Mouse (Mus musculus) hindbrain, embryonic 13.5 days (tissue): ENCODE results near the gene Clca3a2. TPM values are rescaled to one million over a fixed set of nuclear protein-coding genes. Genes with fewer than 3 reads are reported as not detected.
"Not testable (repeated sequence)": the region's sequence is repeated elsewhere in the genome, so short reads cannot be mapped to it uniquely, and the experiment has no call there.

Source experiments
- ATAC-seq: fragments of 200-750 bp; cut with Nextera tagmentation; 2 replicates; pipeline ENCODE4 v1.8.0; 2017; ENCODE audit warnings: moderate TSS enrichment; ENCODE audit not compliant: low FRiP score
- H3K27ac ChIP-seq: fragments of 300-500 bp; sonication (generic); 2 replicates; pipeline ENCODE4 v1.5.1; 2015; ENCODE audit warnings: inconsistent platforms, mild to moderate bottlenecking, moderate library complexity
- H3K27me3 ChIP-seq: fragments of 300-500 bp; sonication (generic); 2 replicates; pipeline ENCODE4 v1.6.1; 2015; ENCODE audit warnings: mild to moderate bottlenecking, inconsistent platforms
- H3K36me3 ChIP-seq: fragments of 300-500 bp; sonication (generic); 2 replicates; pipeline ENCODE4 v1.6.1; 2015; ENCODE audit warnings: mild to moderate bottlenecking, inconsistent platforms
- H3K4me1 ChIP-seq: fragments of 300-500 bp; sonication (generic); replicated peaks from 2 replicates; pipeline ENCODE4 v1.6.1; 2015; ENCODE audit warnings: inconsistent platforms
- H3K4me2 ChIP-seq: fragments of 300-500 bp; sonication (generic); 2 replicates; pipeline ENCODE4 v1.6.1; 2015; ENCODE audit warnings: inconsistent platforms, mild to moderate bottlenecking, moderate library complexity
- H3K4me3 ChIP-seq: fragments of 300-500 bp; sonication (generic); 2 replicates; pipeline ENCODE4 v1.5.1; 2015; ENCODE audit warnings: mild to moderate bottlenecking, inconsistent platforms
- H3K9ac ChIP-seq: fragments of 300-500 bp; sonication (generic); 2 replicates; pipeline ENCODE4 v1.6.1; 2015; ENCODE audit warnings: mild to moderate bottlenecking, inconsistent platforms
- H3K9me3 ChIP-seq: fragments of 300-500 bp; sonication (generic); 2 replicates; pipeline ENCODE4 v1.6.1; 2016; ENCODE audit warnings: inconsistent platforms
- WGBS: fragments of 180-500 bp; shearing (Covaris S2); methylation state at CpG from one replicate; pipeline ENCODE4 v1.1.7; 2015; 5-methylcytosine and 5-hydroxymethylcytosine counted together
- polyA plus RNA-seq: library from polyadenylated mRNA; unstranded; fragments of >200 nt; fragmentation: Nextera tagmentation; extraction: Ambion mirVana; gene quantifications from 2 replicates; pipeline ENCODE4 v1.2.1, GENCODE M21; 2015

Clca3a2 gene
- polyA plus RNA-seq, 1 experiment from 2014 or later, result not detected

- Histone ChIP-seq H3K9me3 (no peaks in the 10 kb centered on the region), H3K4me2 (no peak overlapping the region), H3K4me1 (no peaks in the 10 kb centered on the region), H3K36me3 (no peaks in the 10 kb centered on the region), H3K4me3 (no peak overlapping the region), H3K27me3 (no peaks in the 10 kb centered on the region), H3K9ac (no peak overlapping the region), H3K27ac (no peak overlapping the region)
- no peak for ATAC-seq
- WGBS, result 85% methylated on average over 11 of the region's 11 CpGs
Measured at GRCm38 (mm10) chr3:144785181-144786148, 33.8 kb downstream of the Clca3a2 start.

GRCm38 (mm10) chr3:144765161-144765560, 54.1 kb downstream of the Clca3a2 start:
- Histone ChIP-seq H3K9ac (no peak overlapping the region), H3K27me3 (no peaks in the 10 kb centered on the region)

GRCm38 (mm10) chr3:144761454-144761853, 57.8 kb downstream of the Clca3a2 start:
- H3K9me3 ChIP-seq, result no peaks in the 10 kb centered on the region
- no peaks in the 10 kb centered on the region for H3K4me1 ChIP-seq
- no peak overlapping the region for H3K27ac ChIP-seq
- no peaks in the 10 kb centered on the region for H3K27me3 ChIP-seq
- no peak overlapping the region for H3K4me3 ChIP-seq
- 75% methylated on average over 6 of the region's 6 CpGs for WGBS
- no peak overlapping the region for H3K9ac ChIP-seq
- no peak for ATAC-seq
- no peaks in the 10 kb centered on the region for H3K36me3 ChIP-seq
- no peak overlapping the region for H3K4me2 ChIP-seq

More at GRCm38 (mm10) chr3:144765161-144765560, 54.1 kb downstream of the Clca3a2 start:
- H3K4me1 ChIP-seq, result no peaks in the 10 kb centered on the region
- no peak overlapping the region for H3K4me2 ChIP-seq
- no peak for ATAC-seq
- no peaks in the 10 kb centered on the region for H3K36me3 ChIP-seq
- 89% methylated on average over 4 of the region's 4 CpGs for WGBS
- H3K27ac ChIP-seq, result no peak overlapping the region
- no peaks in the 10 kb centered on the region for H3K9me3 ChIP-seq
- no peak overlapping the region for H3K4me3 ChIP-seq

- Histone ChIP-seq H3K4me3 (no peak within 1 kb of the TSS), H3K9me3 (no peaks in the 10 kb centered on the region), H3K4me1 (no peaks in the 10 kb centered on the region), H3K9ac (no peak within 1 kb of the TSS), H3K4me2 (no peak within 1 kb of the TSS), H3K27me3 (no peaks in the 10 kb centered on the region), H3K27ac (no peak within 1 kb of the TSS), H3K36me3 (no peaks in the 10 kb centered on the region)
- no peak for ATAC-seq
- 87% methylated on average over 10 of the region's 11 CpGs for WGBS
Measured at GRCm38 (mm10) chr3:144760592-144761309, 58.5 kb downstream of the Clca3a2 start, which contains the start of gene Clca3a1. Clca3a1 (minus strand) TSS chr3:144760977.

- WGBS, result 87% methylated on average over 3 of the region's 3 CpGs
- H3K27me3 ChIP-seq, result no peaks in the 10 kb centered on the region
- H3K4me3 ChIP-seq, result no peak overlapping the region
- H3K4me2 ChIP-seq, result no peak overlapping the region
- no peak overlapping the region for H3K27ac ChIP-seq
- H3K9ac ChIP-seq, result no peak overlapping the region
- ATAC-seq, result no peak
- H3K4me1 ChIP-seq, result no peaks in the 10 kb centered on the region
- H3K9me3 ChIP-seq, result no peaks in the 10 kb centered on the region
- no peaks in the 10 kb centered on the region for H3K36me3 ChIP-seq
Measured at GRCm38 (mm10) chr3:144759719-144760118, 59.6 kb downstream of the Clca3a2 start.

GRCm38 (mm10) chr3:144756103-144756502, 63.2 kb downstream of the Clca3a2 start:
- not testable (repeated sequence) for H3K9ac ChIP-seq, H3K9me3 ChIP-seq, ATAC-seq, H3K36me3 ChIP-seq, H3K4me1 ChIP-seq, H3K4me3 ChIP-seq, H3K4me2 ChIP-seq, H3K27me3 ChIP-seq, H3K27ac ChIP-seq
- WGBS, result 90% methylated on average over 8 of the region's 8 CpGs

- Histone ChIP-seq H3K9me3 (no peaks in the 10 kb centered on the region), H3K9ac (no peak overlapping the region), H3K4me1 (no peaks in the 10 kb centered on the region), H3K36me3 (no peaks in the 10 kb centered on the region), H3K4me2 (no peak overlapping the region), H3K4me3 (no peak overlapping the region), H3K27me3 (no peaks in the 10 kb centered on the region), H3K27ac (no peak overlapping the region)
- ATAC-seq, result no peak
- 11% methylated on average over 2 of the region's 2 CpGs for WGBS
Measured at GRCm38 (mm10) chr3:144753120-144753519, 66.2 kb downstream of the Clca3a2 start.

- H3K27me3 ChIP-seq, H3K36me3 ChIP-seq, H3K9ac ChIP-seq, H3K27ac ChIP-seq, ATAC-seq, H3K9me3 ChIP-seq, H3K4me1 ChIP-seq, H3K4me3 ChIP-seq: not testable (repeated sequence)
- H3K4me2 ChIP-seq, result peak overlapping the region; percentile 34; the same call in 1 of the 2 replicates
- 40% methylated on average over 20 of the region's 21 CpGs for WGBS
Measured at GRCm38 (mm10) chr3:144749062-144749963, 70.0 kb downstream of the Clca3a2 start.

- WGBS, result 33% methylated on average over 3 of the region's 3 CpGs
- H3K27ac ChIP-seq, H3K9ac ChIP-seq, H3K36me3 ChIP-seq, H3K27me3 ChIP-seq, H3K4me2 ChIP-seq, ATAC-seq, H3K9me3 ChIP-seq, H3K4me1 ChIP-seq, H3K4me3 ChIP-seq: not testable (repeated sequence)
Measured at GRCm38 (mm10) chr3:144747706-144748105, 71.6 kb downstream of the Clca3a2 start.
